Mouse (Mus musculus) gastrocnemius, postnatal 4 days (tissue): Measurements from ENCODE around the gene Arhgap44. TPM values are rescaled to one million over a fixed set of nuclear protein-coding genes. Genes with fewer than 3 reads are reported as not detected.
A peak's percentile ranks its signal among the peaks of the same experiment; 100 is the strongest.

Experiments
- DNase-seq, 2 experiments: peaks; one replicate each; pipeline ENCODE4 v3.0.0; 2021 to 2022; ENCODE audit warnings: low spot score in 2 of 2, mixed read lengths in 2 of 2
- total RNA-seq, 2 experiments: library from RNA; stranded (reverse); gene quantifications; 2 replicates each; pipeline ENCODE4 v1.2.3; 2021

The Arhgap44 gene
- total RNA-seq, 2 experiments from 2014 or later = 8.2 to 8.3 TPM

- DNase-seq = no peak
Observed at GRCm38 (mm10) chr11:65089282-65089681, 73.5 kb downstream of the Arhgap44 start.

GRCm38 (mm10) chr11:65088451-65089222, 74.1 kb downstream of the Arhgap44 start:
- DNase-seq = peak in 1 of 2 experiments; percentile 38

- no peak for DNase-seq
Observed at GRCm38 (mm10) chr11:65080761-65081160, 82.0 kb downstream of the Arhgap44 start.

DNA sequence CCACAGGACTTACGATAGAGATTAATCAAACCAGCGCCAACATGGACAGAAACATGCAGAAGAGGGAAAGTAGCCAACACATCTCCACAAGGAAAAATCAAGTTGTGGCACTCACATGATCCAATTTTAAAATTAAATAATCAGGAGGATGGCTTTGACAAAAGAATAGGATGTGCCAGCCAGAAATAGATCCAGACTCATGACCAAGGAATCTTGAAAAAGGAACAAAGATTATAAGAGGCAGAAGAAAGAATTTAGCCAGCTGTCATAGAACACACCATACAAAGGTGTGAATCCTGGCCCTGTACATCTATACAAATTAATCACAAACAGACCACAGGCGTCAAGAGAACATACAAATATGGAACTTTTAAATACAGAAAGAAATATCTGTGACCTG, 82.5 kb downstream of the Arhgap44 start:
- no peak for DNase-seq

- DNase-seq = no peak
Observed at GRCm38 (mm10) chr11:65069609-65070008, 93.2 kb downstream of the Arhgap44 start.

- no peak for DNase-seq
Observed at GRCm38 (mm10) chr11:65069051-65069450, 93.7 kb downstream of the Arhgap44 start.

- no peak for DNase-seq
Observed at GRCm38 (mm10) chr11:65065201-65065600, 97.6 kb downstream of the Arhgap44 start.

DNA sequence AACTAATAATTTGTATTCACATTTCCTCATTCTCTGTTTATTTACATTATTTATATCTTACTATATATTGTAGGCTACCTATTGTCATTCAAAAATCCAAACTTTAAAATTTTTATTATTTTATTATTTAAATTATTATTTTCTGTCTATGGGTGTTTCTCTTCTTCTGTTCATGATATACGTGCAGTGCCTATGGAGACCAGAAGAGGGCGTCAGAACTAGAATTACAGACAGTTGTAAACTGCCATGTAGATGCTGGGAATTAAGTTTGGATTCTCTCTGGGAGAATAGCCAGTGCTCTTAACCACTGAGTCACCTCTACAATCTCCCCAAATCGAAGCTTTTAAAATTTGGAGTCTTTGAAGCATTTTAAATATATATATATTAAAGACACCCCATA, 101.3 kb downstream of the Arhgap44 start:
- DNase-seq = no peak

GRCm38 (mm10) chr11:65059531-65059930, 103.2 kb downstream of the Arhgap44 start:
- no peak for DNase-seq

GRCm38 (mm10) chr11:65058224-65058908, 104.4 kb downstream of the Arhgap44 start:
- DNase-seq = no peak

GRCm38 (mm10) chr11:65055596-65055995, 107.2 kb downstream of the Arhgap44 start:
- no peak for DNase-seq

- no peak for DNase-seq
Observed at GRCm38 (mm10) chr11:65054216-65054615, 108.5 kb downstream of the Arhgap44 start.

DNA sequence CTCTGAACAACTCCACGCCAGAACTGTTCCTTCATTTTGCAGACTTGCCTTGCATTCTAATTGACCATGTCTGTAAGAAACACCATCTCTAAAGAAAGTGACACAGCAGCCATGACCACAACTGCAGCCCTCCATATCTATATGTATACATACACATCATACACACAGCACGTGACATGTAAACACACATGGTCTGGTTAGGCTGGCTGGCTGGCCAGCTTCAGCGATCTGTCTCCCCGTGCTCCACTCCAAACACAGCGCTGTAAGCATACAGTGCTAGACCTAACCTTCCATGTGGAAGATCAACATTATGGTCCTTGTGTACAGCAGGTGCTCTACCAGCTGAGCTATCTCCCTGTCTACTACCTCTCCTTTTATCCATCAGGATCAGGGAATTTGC, 111.9 kb downstream of the Arhgap44 start:
- DNase-seq = no peak

DNA sequence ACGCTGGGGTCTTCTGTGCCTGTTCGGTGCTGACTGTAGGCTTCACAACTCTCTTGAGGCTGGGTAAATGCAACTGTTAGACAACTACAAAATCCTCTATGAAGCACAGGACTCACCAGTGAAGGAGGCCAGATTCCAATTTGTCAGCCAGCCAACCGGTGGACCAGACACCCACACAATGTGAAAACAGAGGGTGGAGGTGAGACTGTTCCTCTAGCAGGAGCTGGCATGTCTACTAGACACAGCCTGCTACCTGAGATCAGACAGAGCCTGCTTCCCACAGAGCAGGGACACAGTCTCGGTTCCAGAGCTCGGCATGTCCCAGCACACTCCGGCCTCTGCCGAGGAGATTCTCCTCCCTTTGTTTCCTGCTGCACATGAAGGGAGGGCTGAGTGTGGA, 113.7 kb downstream of the Arhgap44 start:
- no peak for DNase-seq

DNA sequence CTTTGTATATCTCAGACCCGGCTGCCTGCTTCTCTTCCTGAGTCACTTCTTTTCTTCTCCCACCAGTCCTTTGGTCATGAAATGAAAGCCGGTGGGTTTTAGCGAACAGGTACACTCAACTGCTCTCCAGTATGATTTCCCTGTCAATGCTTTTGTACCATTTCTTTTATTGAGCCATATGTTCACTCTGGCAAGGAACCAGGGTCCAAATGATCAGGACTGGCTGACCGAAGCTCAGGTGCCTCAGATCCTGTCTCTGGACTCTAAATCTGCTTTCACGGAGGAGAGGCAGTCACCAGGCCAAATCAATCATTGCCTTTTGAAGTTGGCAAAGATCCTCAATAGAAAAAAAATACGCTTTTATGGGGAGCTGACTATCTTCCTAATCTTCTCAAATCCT, 122.2 kb downstream of the Arhgap44 start:
- DNase-seq = no peak

DNA sequence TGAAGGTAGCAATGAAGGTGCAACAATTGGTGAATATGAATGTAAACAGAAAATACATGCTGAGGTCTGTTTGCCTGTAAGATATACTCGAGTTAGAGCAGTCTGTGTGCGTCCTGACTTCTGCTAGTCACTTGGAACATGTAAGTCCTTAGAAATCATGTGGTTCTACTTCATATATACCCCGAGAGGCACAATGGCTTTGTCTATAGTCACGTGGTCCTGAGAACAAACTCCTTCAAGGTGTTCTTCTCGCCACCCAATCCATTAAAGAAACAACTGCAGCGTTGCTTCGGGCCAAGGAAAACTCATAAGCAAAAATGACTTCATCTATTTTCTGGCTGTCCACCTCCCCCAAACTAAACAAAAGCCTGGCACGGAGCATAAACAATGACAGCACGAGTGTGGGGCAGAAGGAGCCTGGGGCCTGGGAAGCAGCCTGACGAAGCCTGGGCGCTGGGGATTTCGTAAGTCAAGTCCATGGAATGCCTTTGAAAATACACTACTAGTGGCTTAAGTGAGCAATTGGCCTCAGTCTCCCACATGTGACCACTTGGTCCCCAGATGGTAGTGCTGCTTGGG, 123.2 kb downstream of the Arhgap44 start:
- no peak for DNase-seq

GRCm38 (mm10) chr11:65038996-65039395, 123.8 kb downstream of the Arhgap44 start:
- DNase-seq = no peak

GRCm38 (mm10) chr11:65032221-65032620, 130.5 kb downstream of the Arhgap44 start:
- DNase-seq = no peak

DNA sequence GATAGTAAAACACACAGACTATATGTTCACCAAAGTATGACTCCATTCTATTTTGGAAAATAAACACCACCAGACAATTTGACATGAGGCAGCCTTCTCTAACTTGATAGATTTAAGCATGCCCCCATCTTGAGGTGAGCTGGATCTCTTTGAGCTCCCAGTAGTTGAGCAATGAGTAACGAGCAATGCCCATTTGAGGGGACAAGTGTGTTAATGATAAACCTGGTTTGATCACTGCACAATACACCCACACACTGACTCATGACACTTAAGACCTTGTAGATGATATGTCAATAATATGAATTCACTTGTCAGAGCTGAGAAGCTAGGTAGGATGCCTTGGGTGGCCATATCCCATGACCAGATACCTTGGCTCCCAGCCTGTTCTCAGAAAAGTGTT, 132.6 kb downstream of the Arhgap44 start:
- no peak for DNase-seq

- DNase-seq = no peak
Observed at GRCm38 (mm10) chr11:65028049-65028448, 134.7 kb downstream of the Arhgap44 start.

GRCm38 (mm10) chr11:65022771-65023170, 140.0 kb downstream of the Arhgap44 start:
- no peak for DNase-seq

GRCm38 (mm10) chr11:65020744-65021143, 142.0 kb downstream of the Arhgap44 start:
- no peak for DNase-seq
